Comparison of ENCODE assay signal across 18 mouse cellular contexts in the genomic region with DNA sequence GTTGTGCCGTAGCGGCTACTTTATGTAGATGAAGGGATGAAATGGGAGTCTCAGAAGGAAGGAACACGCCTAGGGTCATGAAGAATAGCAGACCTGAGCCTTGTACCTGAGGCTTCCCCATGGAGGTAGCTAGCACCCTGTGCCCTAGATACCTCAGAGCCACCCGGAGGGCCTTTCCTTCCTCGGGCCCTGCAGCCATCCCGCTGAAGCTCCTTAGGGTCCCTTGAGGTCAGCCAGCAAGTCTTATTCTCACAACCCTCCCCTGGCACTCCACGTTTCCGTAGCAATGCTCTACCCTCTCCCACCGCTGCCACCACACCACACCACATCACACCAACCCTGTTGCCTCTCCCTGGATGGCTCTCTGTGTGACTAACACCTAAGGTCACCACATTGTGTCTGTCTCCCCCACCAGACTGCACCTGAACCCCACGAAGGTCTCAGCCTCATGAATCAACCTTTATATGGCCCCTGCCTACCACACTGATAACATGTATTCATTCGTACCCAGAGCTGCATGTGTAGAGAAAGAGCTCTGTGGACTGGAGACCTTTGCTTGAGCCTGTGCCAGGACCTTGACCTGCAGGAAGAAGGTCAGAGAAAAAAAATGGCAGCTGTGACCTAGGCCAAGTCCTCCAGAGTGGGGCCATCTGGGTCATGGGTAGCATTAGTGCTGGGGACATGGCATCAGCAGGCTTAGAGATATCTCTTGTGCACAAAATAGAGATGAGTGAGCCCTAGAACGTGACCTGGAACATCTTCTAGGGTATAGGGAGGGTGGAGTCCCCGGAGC.
"Had no signal": no experiment of that assay in that cellular context is flagged by ENCODE, and none has a peak within 500 bp of the region (broad histone marks: within the 10 kb centered on the region; RNA-seq: fewer than 3 reads in every experiment).

No protein-coding gene starts in this region.

- H3K9ac ChIP-seq: lung, embryonic 14.5 days; midbrain, embryonic 13.5 days; midbrain, embryonic 15.5 days; neural tube, embryonic 13.5 days; neural tube, embryonic 15.5 days had no signal

- H3K27me3 ChIP-seq: midbrain, embryonic 15.5 days had no signal

- DNase-seq: lung, adult 18-20 months; lung, embryonic 14.5 days; lung, postnatal 10 days; lung, postnatal 4 days; retina, postnatal 1 day; right cerebral cortex, adult 18-20 months; right cerebral cortex, postnatal 25 days; right cerebral cortex, postnatal 4 days; spleen, adult 18-20 months; thymus, adult 18-20 months; thymus, postnatal 14 days; thymus, postnatal 36 days had no signal

- H3K9me3 ChIP-seq: midbrain, embryonic 10.5 days; midbrain, embryonic 13.5 days; midbrain, embryonic 15.5 days; neural tube, embryonic 13.5 days; neural tube, embryonic 15.5 days had no signal

- H3K36me3 ChIP-seq: midbrain, embryonic 10.5 days; midbrain, embryonic 13.5 days; midbrain, embryonic 15.5 days; neural tube, embryonic 13.5 days; neural tube, embryonic 15.5 days had no signal

- H3K4me3 ChIP-seq: midbrain, embryonic 10.5 days; midbrain, embryonic 13.5 days; midbrain, embryonic 15.5 days; myocyte; neural tube, embryonic 13.5 days; neural tube, embryonic 15.5 days had no signal

- H3K4me1 ChIP-seq: neural tube, embryonic 13.5 days had no signal

- H3K4me2 ChIP-seq: lung, embryonic 14.5 days; midbrain, embryonic 13.5 days; midbrain, embryonic 15.5 days; neural tube, embryonic 13.5 days; neural tube, embryonic 15.5 days had no signal

- H3K27ac ChIP-seq: midbrain, embryonic 10.5 days; midbrain, embryonic 13.5 days; midbrain, embryonic 15.5 days; neural tube, embryonic 13.5 days; neural tube, embryonic 15.5 days had no signal

- ATAC-seq: midbrain, embryonic 13.5 days; midbrain, embryonic 15.5 days had no signal
